Mouse (Mus musculus) olfactory bulb, adult 2 months (tissue): ENCODE data around the gene Lrrc8c. TPM values are rescaled to one million over a fixed set of nuclear protein-coding genes. Genes with fewer than 3 reads are reported as not detected.

Experiments
- H3K27ac ChIP-seq: fragments of 200-500 bp; 2 replicates; pipeline ENCODE4 v1.5.1; 2012; ENCODE audit warnings: low read depth, low read length; ENCODE audit not compliant: insufficient read depth
- H3K4me1 ChIP-seq: fragments of 200-500 bp; 2 replicates; pipeline ENCODE4 v1.6.1; 2012; ENCODE audit warnings: low read length; ENCODE audit not compliant: control insufficient read depth, insufficient read depth
- H3K4me3 ChIP-seq: fragments of 200-500 bp; 2 replicates; pipeline ENCODE4 v1.5.1; 2012; ENCODE audit warnings: mild to moderate bottlenecking, low read depth, low read length, moderate library complexity; ENCODE audit not compliant: insufficient read depth
- CTCF ChIP-seq: fragments of 200-500 bp; IDR thresholded peaks from 2 replicates; pipeline ENCODE4 v1.5.1; 2012; ENCODE audit warnings: low read depth, mild to moderate bottlenecking, low read length, moderate library complexity; ENCODE audit not compliant: insufficient read depth
- POLR2A ChIP-seq: fragments of 200-500 bp; IDR thresholded peaks from 2 replicates; pipeline ENCODE4 v1.6.1; 2012; ENCODE audit warnings: mild to moderate bottlenecking, low read depth, low read length, moderate library complexity; ENCODE audit not compliant: insufficient read depth
- WGBS: fragments of 180-500 bp; shearing (Covaris S2); methylation state at CpG from one replicate; pipeline ENCODE4 v1.1.7; 2018; 5-methylcytosine and 5-hydroxymethylcytosine counted together
- polyA plus RNA-seq: library from polyadenylated mRNA; stranded (reverse); fragments of >200 nt; gene quantifications from 2 replicates; pipeline ENCODE4 v1.2.4, GENCODE M21; 2012; ENCODE audit warnings: low replicate concordance; ENCODE audit not compliant: missing spikeins, insufficient read depth, insufficient read length

Gene Lrrc8c
- polyA plus RNA-seq, 1 experiment, result not detected

- Histone ChIP-seq H3K4me3 (no peak overlapping the region), H3K27ac (no peak overlapping the region), H3K4me1 (peaks cover 22% of the 10 kb centered on the region)
- TF ChIP-seq CTCF (no peak), POLR2A (no peak)
- WGBS, result 54% methylated on average over 4 of the region's 4 CpGs
Measured at GRCm38 (mm10) chr5:105491389-105491788, 27.8 kb upstream of the Lrrc8c start.

- Histone ChIP-seq H3K27ac (no peak overlapping the region), H3K4me1 (peaks cover 24% of the 10 kb centered on the region), H3K4me3 (no peak overlapping the region)
- 45% methylated on average over 10 of the region's 10 CpGs for WGBS
- TF ChIP-seq CTCF (no peak), POLR2A (no peak)
Measured at GRCm38 (mm10) chr5:105492367-105493246, 26.6 kb upstream of the Lrrc8c start.

GRCm38 (mm10) chr5:105493377-105493776 is 25.8 kb upstream of the Lrrc8c start:
- TF ChIP-seq CTCF (no peak), POLR2A (no peak)
- Histone ChIP-seq H3K4me1 (peaks cover 24% of the 10 kb centered on the region), H3K4me3 (no peak overlapping the region), H3K27ac (no peak overlapping the region)
- 77% methylated on average over 7 of the region's 7 CpGs for WGBS

- 36% methylated on average over 10 of the region's 10 CpGs for WGBS
- Histone ChIP-seq H3K4me3 (no peak overlapping the region), H3K4me1 (peaks cover 24% of the 10 kb centered on the region), H3K27ac (no peak overlapping the region)
- TF ChIP-seq POLR2A (no peak), CTCF (no peak)
Measured at GRCm38 (mm10) chr5:105494246-105494917, 24.8 kb upstream of the Lrrc8c start.

GRCm38 (mm10) chr5:105494918-105495901 is 24.0 kb upstream of the Lrrc8c start:
- H3K4me3 ChIP-seq, result no peak overlapping the region
- H3K27ac ChIP-seq, result no peak overlapping the region
- TF ChIP-seq POLR2A, result no peak
- peaks cover 24% of the 10 kb centered on the region for H3K4me1 ChIP-seq
- WGBS, result 20% methylated on average over 24 of the region's 24 CpGs

- Histone ChIP-seq H3K4me3 (no peak overlapping the region), H3K27ac (no peak overlapping the region), H3K4me1 (peaks cover 32% of the 10 kb centered on the region)
- 90% methylated on average over 4 of the region's 4 CpGs for WGBS
- TF ChIP-seq CTCF (no peak), POLR2A (no peak)
Measured at GRCm38 (mm10) chr5:105496133-105496532, 23.1 kb upstream of the Lrrc8c start.

- WGBS, result 91% methylated on average over 7 of the region's 7 CpGs
- Histone ChIP-seq H3K4me1 (peaks cover 36% of the 10 kb centered on the region), H3K4me3 (no peak overlapping the region), H3K27ac (no peak overlapping the region)
- TF ChIP-seq POLR2A, result no peak
Measured at GRCm38 (mm10) chr5:105496586-105496985, 22.6 kb upstream of the Lrrc8c start.

GRCm38 (mm10) chr5:105498429-105499000 is 20.7 kb upstream of the Lrrc8c start:
- no peak for TF ChIP-seq CTCF
- TF ChIP-seq POLR2A, result no peak
- 34% methylated on average over 4 of the region's 4 CpGs for WGBS
- peak overlapping the region; percentile 67 for H3K27ac ChIP-seq
- H3K4me1 ChIP-seq, result peaks cover 33% of the 10 kb centered on the region
- H3K4me3 ChIP-seq, result no peak overlapping the region
